Mouse (Mus musculus) brain, embryonic 14.5 days (tissue): ENCODE measurements around the gene Astn2.

ENCODE experiments used
- CTCF ChIP-seq: fragments of 200-500 bp; IDR thresholded peaks from 2 replicates; pipeline ENCODE4 v1.5.1; 2012; ENCODE audit warnings: inconsistent platforms, mild to moderate bottlenecking, moderate library complexity, borderline replicate concordance; ENCODE audit not compliant: insufficient read depth, insufficient read length; ENCODE audit errors: extremely low read depth
- POLR2A ChIP-seq: fragments of 200-500 bp; IDR thresholded peaks from 2 replicates; pipeline ENCODE4 v1.6.1; 2012; ENCODE audit warnings: mild to moderate bottlenecking, inconsistent platforms, borderline replicate concordance; ENCODE audit not compliant: poor library complexity, insufficient read depth, insufficient read length, severe bottlenecking; ENCODE audit errors: extremely low read depth

GRCm38 (mm10) chr4:66378586-66378985 is 25.8 kb downstream of the Astn2 start:
- TF ChIP-seq CTCF (no peak), POLR2A (no peak)
